Mouse (Mus musculus): Measurements from ENCODE around the gene Fgf14. TPM values are rescaled to one million over a fixed set of nuclear protein-coding genes. Genes with fewer than 3 reads are reported as not detected.

Gene Fgf14
- polyA plus RNA-seq (2017; shearing (Covaris generic)): not detected

DNA sequence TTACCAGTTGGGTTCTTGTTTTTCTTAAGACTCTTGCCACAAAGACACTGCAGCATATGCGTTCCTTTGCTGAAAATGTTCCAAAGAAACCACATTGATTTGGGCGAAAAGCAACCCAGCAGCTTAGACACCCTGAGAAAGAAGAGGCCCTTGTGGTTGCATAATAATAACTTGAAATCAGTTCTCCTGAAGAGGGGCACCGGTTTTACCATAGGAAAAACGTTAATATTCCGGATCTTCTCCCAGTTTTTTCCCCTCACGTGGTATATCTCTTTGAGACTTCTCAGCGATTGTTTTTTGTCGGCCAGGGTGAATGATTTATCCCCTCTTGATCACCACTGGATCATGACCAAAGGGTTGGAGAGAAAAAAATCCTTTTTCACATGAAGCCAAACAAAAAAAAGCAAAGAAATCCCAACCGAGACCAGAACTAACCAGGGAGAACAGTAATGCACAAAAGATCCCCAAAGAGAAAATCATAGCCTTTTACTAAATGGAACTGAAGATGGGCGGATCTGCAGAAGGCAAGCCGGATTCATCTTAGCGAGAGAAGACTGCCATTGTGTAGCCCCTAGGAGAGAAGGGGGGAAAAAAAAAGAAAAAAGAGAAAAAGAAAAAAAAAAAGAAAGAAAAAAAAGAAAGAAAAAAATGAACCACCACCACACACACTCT is at the start of gene Fgf14:
TSS of gene Fgf14 (minus strand) at position 622 of the 672 bp plus-strand sequence.

